Mouse (Mus musculus) stomach, postnatal 0 days (tissue): Measurements from ENCODE around the gene Tmem121. TPM values are rescaled to one million over a fixed set of nuclear protein-coding genes. Genes with fewer than 3 reads are reported as not detected.

Experiments used
- ATAC-seq: fragments of 200-750 bp; cut with Nextera tagmentation; 2 replicates; pipeline ENCODE4 v1.8.0; 2017; ENCODE audit not compliant: low FRiP score, low TSS enrichment
- DNase-seq: peaks from one replicate; pipeline ENCODE4 v3.0.0-alpha.2; 2016; ENCODE audit warnings: low spot score
- H3K27ac ChIP-seq: fragments of 300-500 bp; sonication (generic); replicated peaks from 2 replicates; pipeline ENCODE4 v1.5.1; 2014; ENCODE audit warnings: mild to moderate bottlenecking, control low read depth
- H3K27me3 ChIP-seq: fragments of 300-500 bp; sonication (generic); 2 replicates; pipeline ENCODE4 v1.6.1; 2014; ENCODE audit warnings: low read length; ENCODE audit not compliant: control insufficient read depth, insufficient read depth
- H3K36me3 ChIP-seq: fragments of 300-500 bp; sonication (generic); 2 replicates; pipeline ENCODE4 v1.6.1; 2014; ENCODE audit warnings: low read length, mixed read lengths; ENCODE audit not compliant: control insufficient read depth, insufficient read depth
- H3K4me1 ChIP-seq: fragments of 300-500 bp; sonication (generic); replicated peaks from 2 replicates; pipeline ENCODE4 v1.6.1; 2014; ENCODE audit warnings: antibody characterized with exemption; ENCODE audit not compliant: control insufficient read depth, insufficient read depth
- H3K4me2 ChIP-seq: fragments of 300-500 bp; sonication (generic); replicated peaks from 2 replicates; pipeline ENCODE4 v1.6.1; 2014; ENCODE audit warnings: low read depth, mild to moderate bottlenecking, control low read depth, moderate library complexity
- H3K4me3 ChIP-seq: fragments of 300-500 bp; sonication (generic); 2 replicates; pipeline ENCODE4 v1.5.1; 2014; ENCODE audit warnings: low read depth, low read length, control low read depth
- H3K9ac ChIP-seq: fragments of 300-500 bp; sonication (generic); 2 replicates; pipeline ENCODE4 v1.6.1; 2014; ENCODE audit warnings: mild to moderate bottlenecking, low read length, control low read depth, mixed read lengths
- H3K9me3 ChIP-seq: fragments of 300-500 bp; sonication (generic); 2 replicates; pipeline ENCODE4 v1.6.1; 2016; ENCODE audit warnings: low read length; ENCODE audit not compliant: control insufficient read depth
- CTCF ChIP-seq: IDR thresholded peaks from 2 replicates; pipeline ENCODE4 v1.5.1; 2016; ENCODE audit warnings: antibody characterized with exemption, low read depth, mild to moderate bottlenecking, moderate library complexity
- EP300 ChIP-seq: optimal IDR thresholded peaks from 2 replicates; pipeline ENCODE3; 2016; ENCODE audit warnings: antibody characterized with exemption
- WGBS: fragments of 180-500 bp; shearing (Covaris S2); extraction: QIAGEN DNeasy Blood & Tissue Kit; methylation state at CpG from one replicate; pipeline ENCODE4 v1.1.7; 2014; 5-methylcytosine and 5-hydroxymethylcytosine counted together
- polyA plus RNA-seq: library from polyadenylated mRNA; unstranded; fragments of >200 nt; fragmentation: Nextera tagmentation; extraction: Ambion mirVana; gene quantifications from 2 replicates; pipeline ENCODE4 v1.2.1, GENCODE M21; 2015

Gene Tmem121
- polyA plus RNA-seq = 4.2 and 4.6 TPM in 2 replicates

GRCm38 (mm10) chr12:113185442-113186291 is at the start of gene Tmem121:
Gene Tmem121, plus strand, starts transcription at chr12:113185930.
- Histone ChIP-seq H3K4me3 (peak within 1 kb of the TSS; percentile 56), H3K4me2 (peak within 1 kb of the TSS; percentile 74), H3K9ac (peak within 1 kb of the TSS; percentile 63), H3K36me3 (no peaks in the 10 kb centered on the region), H3K27me3 (no peaks in the 10 kb centered on the region; the same call in 1 of the 2 replicates), H3K4me1 (peaks cover 2% of the 10 kb centered on the region), H3K9me3 (no peaks in the 10 kb centered on the region), H3K27ac (no peak within 1 kb of the TSS)
- TF ChIP-seq CTCF (no peak), EP300 (no peak)
- 2% methylated on average over 56 of the region's 63 CpGs for WGBS
- DNase-seq = no peak
- no peak for ATAC-seq

- Histone ChIP-seq H3K27me3 (no peaks in the 10 kb centered on the region), H3K4me1 (peaks cover 6% of the 10 kb centered on the region; the same call in 1 of the 2 replicates), H3K4me2 (no peak overlapping the region), H3K9ac (no peak overlapping the region), H3K4me3 (no peak overlapping the region), H3K36me3 (peaks cover 29% of the 10 kb centered on the region), H3K9me3 (no peaks in the 10 kb centered on the region), H3K27ac (no peak overlapping the region)
- DNase-seq (no peak), ATAC-seq (no peak)
- TF ChIP-seq CTCF = peak; percentile 36
- TF ChIP-seq EP300 = no peak
- WGBS = 70% methylated on average over 17 of the region's 17 CpGs
These were observed 49.2 kb upstream of the Tmem121 start for GRCm38 (mm10) chr12:113136492-113137020.

DNA sequence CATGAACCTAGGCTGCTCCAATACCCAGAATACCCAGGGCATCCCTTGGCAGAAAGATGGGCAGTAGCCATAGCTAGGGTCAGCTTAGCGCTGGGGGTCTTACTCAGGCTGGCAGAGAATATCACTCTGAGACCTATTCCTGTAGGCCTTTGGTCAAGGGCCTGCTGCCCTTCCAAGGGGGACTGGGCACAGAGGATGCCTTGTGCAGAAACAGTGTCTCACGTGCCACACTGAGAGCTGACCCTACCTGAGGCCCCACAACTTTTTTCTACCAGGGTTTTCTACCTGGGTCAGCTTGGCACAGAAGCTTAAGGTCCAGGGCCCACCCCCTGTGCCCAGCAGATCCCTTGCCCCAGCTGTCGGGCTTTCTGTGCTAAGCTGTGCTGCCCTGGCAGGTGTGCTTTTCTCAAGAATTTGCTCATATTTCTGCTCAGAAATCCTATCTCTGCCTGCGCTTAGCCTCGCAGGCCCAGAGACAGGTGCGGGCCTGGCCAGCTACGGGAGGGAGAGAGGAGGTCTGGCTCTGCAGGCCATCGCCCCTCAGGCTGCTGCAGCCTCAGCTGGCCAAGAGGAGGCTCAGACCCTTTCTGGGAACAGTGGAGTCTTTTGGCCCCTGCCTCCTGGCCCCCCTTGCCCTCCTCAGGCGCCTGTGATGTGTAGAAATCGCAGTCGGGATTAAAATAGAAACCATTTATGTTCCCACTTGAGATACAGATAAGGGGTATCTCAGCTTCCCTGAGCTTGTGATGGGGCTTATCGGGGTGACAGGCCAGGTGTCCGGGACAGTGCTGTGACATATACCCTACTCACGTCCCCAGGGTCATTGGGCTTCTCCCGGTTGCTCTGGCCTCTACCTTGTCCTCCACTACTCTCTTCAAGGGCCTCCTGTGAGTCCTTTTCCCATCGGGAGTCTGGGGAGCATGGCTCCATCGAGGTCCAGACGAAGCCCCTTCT is 48.2 kb upstream of the Tmem121 start:
- H3K36me3 ChIP-seq = peaks cover 25% of the 10 kb centered on the region
- no peaks in the 10 kb centered on the region for H3K9me3 ChIP-seq
- H3K4me2 ChIP-seq = no peak overlapping the region
- ATAC-seq (no peak), DNase-seq (no peak)
- WGBS = 87% methylated on average over 18 of the region's 18 CpGs
- TF ChIP-seq EP300 (no peak), CTCF (no peak)
- H3K4me1 ChIP-seq = peaks cover 6% of the 10 kb centered on the region; the same call in 1 of the 2 replicates
- no peak overlapping the region for H3K4me3 ChIP-seq
- no peak overlapping the region for H3K9ac ChIP-seq
- H3K27me3 ChIP-seq = no peaks in the 10 kb centered on the region
- H3K27ac ChIP-seq = no peak overlapping the region

DNA sequence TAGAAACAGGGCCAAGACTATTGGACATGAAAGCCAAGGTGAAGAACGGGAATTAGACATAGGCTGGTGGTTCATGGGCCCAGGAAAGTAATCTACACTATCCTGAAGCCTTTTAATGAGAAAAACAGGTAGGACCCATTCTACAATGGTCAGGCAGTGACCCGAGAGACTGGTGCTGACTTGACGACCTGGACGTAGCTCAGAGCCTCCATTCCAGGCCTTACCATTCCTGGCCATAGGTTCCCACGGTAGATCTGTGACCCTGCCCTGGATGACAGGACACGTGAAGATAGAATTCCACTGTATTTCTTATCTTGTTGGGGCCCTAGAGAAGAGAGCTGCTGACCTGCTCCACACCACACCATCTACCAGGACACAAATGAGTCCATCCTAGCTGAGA is 47.4 kb upstream of the Tmem121 start:
- H3K4me2 ChIP-seq = no peak overlapping the region
- no peak overlapping the region for H3K9ac ChIP-seq
- H3K27ac ChIP-seq = no peak overlapping the region
- DNase-seq (no peak), ATAC-seq (no peak)
- H3K36me3 ChIP-seq = peaks cover 23% of the 10 kb centered on the region
- no peaks in the 10 kb centered on the region for H3K27me3 ChIP-seq
- TF ChIP-seq CTCF (no peak), EP300 (no peak)
- peaks cover 6% of the 10 kb centered on the region; the same call in 1 of the 2 replicates for H3K4me1 ChIP-seq
- H3K9me3 ChIP-seq = no peaks in the 10 kb centered on the region
- H3K4me3 ChIP-seq = no peak overlapping the region
- WGBS = 82% methylated on average over 6 of the region's 6 CpGs

GRCm38 (mm10) chr12:113138901-113139864 is 46.5 kb upstream of the Tmem121 start:
- H3K27me3 ChIP-seq = no peaks in the 10 kb centered on the region
- peak overlapping the region; percentile 55 for H3K4me3 ChIP-seq
- H3K27ac ChIP-seq = no peak overlapping the region
- no peak overlapping the region for H3K9ac ChIP-seq
- TF ChIP-seq EP300 (no peak), CTCF (no peak)
- 44% methylated on average over 11 of the region's 11 CpGs for WGBS
- ATAC-seq (no peak), DNase-seq (peak; percentile 47)
- peak overlapping the region; percentile 78 for H3K4me2 ChIP-seq
- H3K4me1 ChIP-seq = peaks cover 3% of the 10 kb centered on the region; the same call in 1 of the 2 replicates
- H3K36me3 ChIP-seq = peaks cover 21% of the 10 kb centered on the region
- H3K9me3 ChIP-seq = no peaks in the 10 kb centered on the region
